Mouse (Mus musculus): ENCODE measurements around the gene BC017158. TPM values are rescaled to one million over a fixed set of nuclear protein-coding genes. Genes with fewer than 3 reads are reported as not detected.

The BC017158 gene
- total RNA-seq, 2 experiments from 2014 or later = 20.8 to 26.7 TPM

DNA sequence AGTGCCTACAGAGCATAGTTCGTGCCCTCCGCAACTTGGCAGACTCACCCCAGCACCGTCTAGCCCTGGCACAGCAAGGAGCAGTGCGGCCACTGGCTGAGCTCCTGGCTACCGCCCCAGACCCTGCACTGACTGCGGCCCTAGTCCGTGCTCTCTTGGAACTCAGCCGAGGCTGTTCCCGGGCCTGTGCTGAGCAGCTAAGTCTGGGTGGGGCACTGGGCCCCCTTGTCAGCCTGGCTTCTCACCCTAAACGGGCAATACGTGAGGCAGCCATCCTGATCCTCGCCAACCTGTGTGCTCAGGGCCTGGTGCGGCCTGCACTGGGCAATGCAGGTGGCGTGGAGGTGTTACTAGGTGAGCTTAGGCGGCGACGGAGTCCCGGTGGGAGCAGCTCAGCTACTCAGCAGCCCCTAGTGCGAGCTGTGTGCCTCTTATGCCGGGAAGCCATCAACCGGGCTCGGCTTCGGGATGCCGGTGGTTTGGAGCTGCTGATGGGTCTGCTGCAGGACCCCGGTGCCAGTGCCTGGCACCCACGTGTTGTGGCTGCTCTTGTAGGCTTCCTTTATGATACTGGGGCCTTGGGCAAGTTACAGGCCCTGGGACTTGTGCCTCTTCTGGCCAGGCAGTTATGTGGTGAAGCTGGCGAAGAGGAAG is 57.7 kb downstream of the BC017158 start:
- intact Hi-C loops (cut with DNase I) = no loop called here
- DNase-seq (ENCODE audit: low spot score in 2 of 2) = no peak

DNA sequence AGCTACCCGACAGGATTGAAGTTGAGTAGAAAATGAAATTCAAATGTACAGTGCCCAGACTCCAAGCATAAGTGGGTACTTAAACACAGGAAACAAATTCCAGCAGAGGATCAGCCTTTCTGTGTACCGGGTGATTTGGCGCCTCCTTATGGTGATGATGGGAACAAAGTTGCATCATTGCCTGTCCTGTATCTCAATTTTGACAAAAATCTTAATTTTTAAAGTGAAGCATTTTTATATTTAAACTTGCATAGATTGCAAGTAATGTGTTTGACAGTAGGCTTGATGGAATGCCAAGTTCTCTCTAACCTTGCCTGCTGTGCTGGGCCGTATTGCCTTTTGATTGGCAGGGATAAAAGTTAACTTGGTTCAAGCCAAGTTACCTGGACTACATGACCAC is 59.0 kb downstream of the BC017158 start:
- intact Hi-C loops (cut with DNase I) = no loop called here

DNA sequence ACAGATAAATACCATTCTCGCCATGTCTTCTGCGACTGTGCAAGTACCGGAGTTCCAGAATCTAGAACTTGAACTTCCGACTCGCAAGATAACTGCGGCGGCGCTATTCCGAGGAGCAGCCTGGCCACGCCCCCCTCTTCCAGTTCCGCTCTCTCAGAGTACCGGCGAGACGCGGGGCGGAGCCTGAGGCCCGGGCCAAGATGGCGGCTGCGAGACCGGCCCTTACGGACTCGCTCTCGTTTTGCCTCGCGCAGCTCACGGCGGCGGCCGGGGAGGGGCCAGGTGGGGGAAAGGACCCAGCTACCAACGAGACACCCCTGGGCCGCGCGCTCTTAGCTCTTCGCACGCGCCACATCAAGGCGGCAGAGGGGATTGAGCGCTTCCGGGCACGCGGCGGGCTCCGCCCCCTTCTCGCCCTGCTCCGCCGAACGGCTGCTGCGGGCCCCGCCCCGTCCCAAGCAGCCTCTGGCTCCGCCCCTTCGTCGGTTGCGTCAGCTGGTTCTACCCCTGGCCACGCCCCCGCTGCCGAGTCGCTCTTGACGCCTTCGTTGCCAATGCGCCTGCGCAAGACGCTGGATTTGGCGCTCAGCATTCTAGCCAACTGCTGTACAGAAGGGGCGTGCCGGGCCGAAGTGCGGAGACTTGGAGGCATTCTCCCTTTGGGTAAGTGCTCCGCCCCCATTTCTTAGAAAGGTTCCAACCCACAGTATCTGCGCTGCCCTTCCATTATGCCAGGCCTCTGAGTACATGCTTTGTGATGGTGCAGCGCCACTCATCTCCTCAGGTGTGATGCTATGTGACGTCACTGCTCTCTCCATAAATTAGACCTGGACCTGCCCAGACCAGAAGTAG is 59.8 kb downstream of the BC017158 start, which contains the start of gene 9130023H24Rik:
9130023H24Rik (minus strand) TSS at position 105 of the 852 bp plus-strand sequence.
- intact Hi-C loops (cut with DNase I) = loop anchor here (1.0 kb wide), 2 partner anchors 16 to 107 kb away; no protein-coding TSS in a partner anchor

More for the DNA sequence above, 59.0 kb downstream of the BC017158 start:
- no peak for DNase-seq (ENCODE audit: low spot score in 2 of 2)

DNA sequence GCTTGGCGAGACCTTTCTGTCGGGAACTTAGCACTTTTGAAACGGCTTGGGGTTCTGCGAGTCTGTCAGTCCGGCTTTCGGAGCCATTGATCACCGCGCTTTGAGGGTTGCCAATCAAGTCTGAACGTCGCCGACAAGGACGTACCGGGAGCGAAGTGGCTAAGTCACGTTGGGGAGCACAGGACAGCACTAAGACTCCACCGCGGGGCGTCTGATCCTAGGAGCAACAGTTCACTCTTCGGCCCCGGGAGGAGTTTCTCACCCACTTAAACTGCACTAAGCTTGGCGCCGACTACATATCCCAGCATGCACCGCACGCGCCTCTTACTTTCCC is 60.4 kb downstream of the BC017158 start:
- DNase-seq (ENCODE audit: low spot score in 2 of 2) = no peak
- intact Hi-C loops (cut with DNase I) = loop anchor here (1.0 kb wide), 2 partner anchors 15 to 108 kb away; no protein-coding TSS in a partner anchor

More for the DNA sequence above, 59.8 kb downstream of the BC017158 start, which contains the start of gene 9130023H24Rik:
- peak; percentile 99 for DNase-seq (ENCODE audit: low spot score in 2 of 2)

DNA sequence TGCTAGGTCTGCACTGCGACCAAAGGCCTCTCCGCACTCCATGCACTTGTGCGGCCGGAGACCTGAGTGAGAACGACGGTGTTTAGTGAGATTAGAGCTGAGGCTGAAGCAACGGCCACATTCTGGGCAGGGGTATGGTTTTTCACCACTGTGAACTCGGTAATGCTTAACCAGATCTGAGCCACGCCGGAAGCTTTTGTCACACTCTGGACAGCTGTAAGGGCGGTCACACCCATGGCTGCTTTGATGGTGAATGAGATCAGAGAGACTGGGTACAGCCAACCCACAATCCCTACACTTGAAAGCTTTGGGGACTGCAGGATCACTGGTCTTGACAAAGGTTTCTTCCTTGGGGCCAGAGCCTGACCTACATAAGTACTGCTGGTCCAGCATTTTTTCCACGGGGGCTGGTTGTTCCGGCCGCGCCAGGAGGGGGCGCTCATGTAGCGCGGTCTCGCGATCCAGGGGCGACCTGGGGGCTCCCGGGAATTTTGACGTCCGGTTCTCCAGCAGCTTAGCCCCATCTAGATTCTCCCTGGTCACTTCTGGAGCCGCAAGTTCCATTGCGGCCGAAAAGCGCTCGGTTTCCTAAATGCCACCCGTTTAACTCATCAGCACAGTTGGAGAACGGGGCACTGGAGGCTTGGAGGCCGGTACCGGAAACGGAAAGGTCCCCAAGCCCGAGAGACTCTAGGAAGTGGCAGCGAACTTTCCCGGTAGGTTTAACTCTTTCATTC is 60.9 kb downstream of the BC017158 start, which contains the start of gene Armc5:
Armc5 (plus strand) TSS at position 487 of the 737 bp plus-strand sequence.
- DNase-seq (ENCODE audit: low spot score in 2 of 2) = peak; percentile 82 to 83
- intact Hi-C loops (cut with DNase I) = loop anchor here (1.0 kb wide), 2 partner anchors 15 to 108 kb away; no protein-coding TSS in a partner anchor

DNA sequence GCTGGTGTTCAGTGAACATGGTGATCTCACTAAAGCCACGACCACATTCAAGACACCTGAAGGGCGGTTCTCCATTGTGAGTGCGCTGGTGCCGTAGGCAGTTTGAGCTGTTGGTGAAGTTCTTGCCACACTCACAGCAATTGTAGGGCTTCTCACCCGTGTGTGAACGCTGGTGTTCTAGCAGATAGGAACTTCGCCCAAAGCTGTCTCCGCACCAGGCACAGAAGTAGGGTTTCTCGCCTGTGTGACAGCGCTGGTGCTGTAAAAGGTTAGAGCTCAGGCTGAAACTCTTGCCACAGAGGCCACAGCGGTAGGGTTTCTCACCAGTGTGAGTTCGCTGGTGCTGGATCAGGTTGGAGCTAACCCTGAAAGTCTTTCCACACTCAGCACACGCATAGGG is 61.5 kb downstream of the BC017158 start:
- intact Hi-C loops (cut with DNase I) = no loop called here
- DNase-seq (ENCODE audit: low spot score in 2 of 2) = no peak

DNA sequence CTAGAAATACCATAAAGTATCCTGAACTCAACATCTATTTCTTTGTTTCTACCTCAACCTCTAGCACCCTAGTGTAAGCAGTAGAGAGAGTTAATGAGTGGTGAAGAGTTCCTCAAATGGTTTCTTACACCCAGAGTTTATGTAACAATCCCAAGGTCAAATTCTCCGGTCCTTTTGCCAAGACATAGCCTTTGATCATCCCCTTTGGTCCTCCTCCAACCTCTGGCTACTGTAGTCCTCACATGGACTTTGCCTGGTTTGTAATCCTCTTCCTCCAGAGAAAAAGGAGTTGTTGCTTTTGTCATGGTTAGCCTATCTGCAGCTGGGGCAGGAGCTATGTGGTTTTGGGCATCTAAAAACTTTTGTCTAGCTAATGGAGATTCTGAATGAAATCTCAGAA is 62.5 kb downstream of the BC017158 start:
- intact Hi-C loops (cut with DNase I) = no loop called here
- DNase-seq (ENCODE audit: low spot score in 2 of 2) = no peak

DNA sequence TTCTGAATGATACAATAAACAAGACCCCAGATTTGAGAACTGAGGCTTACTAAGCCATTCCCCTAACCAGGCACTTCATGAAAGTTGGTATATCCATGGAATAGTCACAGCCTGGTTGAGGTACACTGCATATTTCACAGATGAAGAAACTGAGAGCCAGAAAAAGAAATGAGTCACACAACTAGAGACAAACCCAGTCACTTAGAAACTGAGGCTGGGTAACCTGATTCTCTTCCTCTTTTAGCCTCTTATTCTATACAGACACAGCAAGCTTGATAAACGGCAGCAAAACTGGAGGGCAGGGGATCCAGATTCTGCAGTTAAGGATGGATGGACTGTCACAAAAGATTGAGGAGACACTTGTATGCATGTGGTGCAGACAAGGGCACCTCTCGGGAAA is 63.2 kb downstream of the BC017158 start:
- DNase-seq (ENCODE audit: low spot score in 2 of 2) = no peak
- intact Hi-C loops (cut with DNase I) = no loop called here

DNA sequence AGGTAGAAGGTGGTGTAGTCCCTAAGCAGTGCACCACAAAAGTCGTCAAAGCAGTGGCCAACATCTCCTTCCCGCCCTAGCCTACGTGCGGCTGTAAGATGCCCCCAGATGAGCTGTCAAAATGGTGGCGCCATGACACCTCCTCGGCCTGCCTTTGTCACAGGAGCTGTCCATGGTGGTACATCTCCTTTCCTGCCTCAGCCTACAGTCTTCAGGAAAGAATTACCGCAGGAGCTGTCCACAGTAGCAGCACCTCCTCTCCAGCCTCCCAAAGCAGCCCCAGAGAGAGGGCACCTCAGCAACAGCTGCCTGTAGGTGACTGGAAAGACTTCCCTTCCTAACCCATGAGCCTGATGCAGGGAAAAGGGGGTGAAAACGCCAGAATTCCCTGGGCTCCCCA is 66.2 kb downstream of the BC017158 start:
- intact Hi-C loops (cut with DNase I) = no loop called here

More for the DNA sequence above, 66.2 kb downstream of the BC017158 start:
- DNase-seq (ENCODE audit: low spot score in 2 of 2) = no peak

Small RNA genes lying within 50 kb of the gene (microRNA-seq; reads per million reads assigned to microRNA genes)
- gene Mir3103 = 2.0 to 3.0 reads per million in 2 experiments

Other genes starting within 250 kb of the BC017158 start
- gene Itgam, start 235.5 kb downstream of the BC017158 start, total RNA-seq (2021) = 10 to 100 TPM; 10.8 to 11.2 TPM
- gene Gm49368, start 235.5 kb downstream of the BC017158 start, total RNA-seq (2021) = not detected
- under 1 TPM in 1 of 2 experiments, not detected in 1; 0.23 TPM for gene Itgax, start 168.6 kb downstream of the BC017158 start, total RNA-seq (2021)
- gene Itgad, start 143.8 kb downstream of the BC017158 start, total RNA-seq (2021) = under 1 TPM in 1 of 2 experiments, not detected in 1; 0.62 TPM
- gene Cox6a2, start 91.8 kb downstream of the BC017158 start, total RNA-seq (2021) = 10 to 100 TPM in 1 of 2 experiments, 1 to 10 TPM in 1; 8.2 to 11.2 TPM
- gene Armc5, start 60.8 kb downstream of the BC017158 start, total RNA-seq (2021) = 10 to 100 TPM; 13.0 to 13.4 TPM
- 1 to 10 TPM; 3.3 to 3.9 TPM for gene 9130023H24Rik, start 60.1 kb downstream of the BC017158 start, total RNA-seq (2021)
- gene Tgfb1i1, start 51.4 kb downstream of the BC017158 start, total RNA-seq (2021) = 10 to 100 TPM; 18.6 to 22.6 TPM
- gene Slc5a2, start 32.5 kb downstream of the BC017158 start, total RNA-seq (2021) = not detected
- 10 to 100 TPM; 45.2 to 55.3 TPM for gene Rgs10, start 120.6 kb upstream of the BC017158 start, total RNA-seq (2021)
- gene Tial1, start 163.5 kb upstream of the BC017158 start, total RNA-seq (2021) = 100 to 1,000 TPM in 1 of 2 experiments, 10 to 100 TPM in 1; 89.6 to 102 TPM
- 1 to 10 TPM; 6.4 to 7.5 TPM for gene Bag3, start 225.4 kb upstream of the BC017158 start, total RNA-seq (2021)